Mouse (Mus musculus) embryonic facial prominence, embryonic 10.5 days (tissue): ENCODE data around the gene Opn4. TPM values are rescaled to one million over a fixed set of nuclear protein-coding genes. Genes with fewer than 3 reads are reported as not detected.

Experiments used
- DNase-seq: peaks from one replicate; pipeline ENCODE4 v3.0.0-alpha.2; 2017; ENCODE audit warnings: low spot score
- H3K27ac ChIP-seq: fragments of 300-500 bp; sonication (generic); replicated peaks from 2 replicates; pipeline ENCODE4 v1.5.1; 2016; ENCODE audit warnings: mild to moderate bottlenecking
- H3K27me3 ChIP-seq: fragments of 300-500 bp; sonication (generic); replicated peaks from 2 replicates; pipeline ENCODE4 v1.6.1; 2016; ENCODE audit warnings: low read depth, mild to moderate bottlenecking; ENCODE audit not compliant: poor library complexity, severe bottlenecking
- H3K36me3 ChIP-seq: fragments of 300-500 bp; sonication (generic); replicated peaks from 2 replicates; pipeline ENCODE4 v1.6.1; 2016; ENCODE audit warnings: mild to moderate bottlenecking, moderate library complexity
- H3K4me1 ChIP-seq: fragments of 300-500 bp; sonication (generic); 2 replicates; pipeline ENCODE4 v1.6.1; 2016
- H3K4me3 ChIP-seq: fragments of 300-500 bp; sonication (generic); 2 replicates; pipeline ENCODE4 v1.5.1; 2016; ENCODE audit warnings: mild to moderate bottlenecking, moderate library complexity
- H3K9me3 ChIP-seq: fragments of 300-500 bp; sonication (generic); 2 replicates; pipeline ENCODE4 v1.6.1; 2016; ENCODE audit warnings: mild to moderate bottlenecking
- WGBS: fragments of 180-500 bp; shearing (Covaris S2); methylation state at CpG from one replicate; pipeline ENCODE4 v1.1.7; 2016; 5-methylcytosine and 5-hydroxymethylcytosine counted together
- polyA plus RNA-seq: library from polyadenylated mRNA; unstranded; fragments of >200 nt; fragmentation: Nextera tagmentation; extraction: Ambion mirVana; gene quantifications from 2 replicates; pipeline ENCODE4 v1.2.1, GENCODE M21; 2016

Gene Opn4
- polyA plus RNA-seq, 1 experiment from 2014 or later, result 0.27 TPM

DNA sequence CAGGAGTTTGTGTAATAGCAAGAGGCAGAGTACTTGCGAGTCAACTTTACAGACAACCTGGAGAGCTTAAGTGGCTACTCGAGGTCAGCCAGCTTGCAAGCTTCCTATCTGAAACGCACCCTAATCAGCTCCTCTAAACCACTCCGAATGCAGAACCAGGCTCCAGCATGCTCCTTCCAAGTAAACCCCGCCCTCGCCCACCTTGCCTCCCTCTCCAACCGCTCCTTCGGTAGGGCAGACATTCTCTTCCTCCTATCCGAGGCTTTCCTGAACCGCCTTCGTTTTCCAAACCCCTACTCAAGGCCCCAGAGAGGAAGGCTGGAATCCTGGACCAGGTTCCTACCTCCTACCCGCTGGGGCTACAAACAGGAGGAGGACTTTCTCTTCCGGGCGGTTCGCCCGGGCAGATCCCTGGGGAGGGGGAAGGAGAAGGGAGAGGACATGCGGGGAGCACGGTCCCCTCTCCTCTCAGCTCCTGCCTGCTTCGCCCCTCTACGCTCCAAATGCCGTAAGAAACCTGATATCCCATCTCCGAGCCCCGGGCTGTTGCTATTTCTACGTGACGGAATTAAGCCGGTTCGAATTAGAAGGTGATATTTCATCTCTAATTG, 51.4 kb downstream of the Opn4 start:
- Histone ChIP-seq H3K27me3 (peaks cover 54% of the 10 kb centered on the region), H3K36me3 (no peaks in the 10 kb centered on the region), H3K4me1 (peaks cover 17% of the 10 kb centered on the region), H3K9me3 (no peaks in the 10 kb centered on the region), H3K27ac (peak overlapping the region; percentile 88), H3K4me3 (peak overlapping the region; percentile 86)
- WGBS, result under 1% methylated on average over 27 of the region's 27 CpGs
- peak; percentile 75 for DNase-seq

DNA sequence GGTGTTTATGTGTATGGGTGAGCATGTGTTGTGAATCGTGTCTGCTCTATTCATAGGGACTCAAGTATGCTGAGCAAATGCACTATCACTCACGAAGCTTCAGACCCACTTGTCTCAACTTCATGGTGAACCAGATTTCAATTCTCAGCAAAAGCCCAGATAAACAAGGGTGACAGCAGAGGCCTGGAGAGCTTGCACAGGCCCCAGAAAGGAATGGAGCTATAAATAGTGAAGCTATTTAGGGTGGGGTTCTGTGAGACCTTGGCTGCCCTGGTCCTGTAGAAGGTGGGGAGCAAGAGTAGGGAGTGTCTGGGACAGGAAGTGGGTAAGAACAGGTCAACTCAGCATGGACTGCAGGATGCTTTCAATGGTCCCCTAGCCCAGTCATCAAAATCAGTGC, 55.4 kb downstream of the Opn4 start:
- peaks cover 56% of the 10 kb centered on the region for H3K27me3 ChIP-seq
- H3K4me1 ChIP-seq, result peaks cover 21% of the 10 kb centered on the region
- no peak for DNase-seq
- H3K36me3 ChIP-seq, result no peaks in the 10 kb centered on the region
- no peak overlapping the region for H3K4me3 ChIP-seq
- 81% methylated on average over 2 of the region's 2 CpGs for WGBS
- no peaks in the 10 kb centered on the region for H3K9me3 ChIP-seq
- no peak overlapping the region for H3K27ac ChIP-seq

DNA sequence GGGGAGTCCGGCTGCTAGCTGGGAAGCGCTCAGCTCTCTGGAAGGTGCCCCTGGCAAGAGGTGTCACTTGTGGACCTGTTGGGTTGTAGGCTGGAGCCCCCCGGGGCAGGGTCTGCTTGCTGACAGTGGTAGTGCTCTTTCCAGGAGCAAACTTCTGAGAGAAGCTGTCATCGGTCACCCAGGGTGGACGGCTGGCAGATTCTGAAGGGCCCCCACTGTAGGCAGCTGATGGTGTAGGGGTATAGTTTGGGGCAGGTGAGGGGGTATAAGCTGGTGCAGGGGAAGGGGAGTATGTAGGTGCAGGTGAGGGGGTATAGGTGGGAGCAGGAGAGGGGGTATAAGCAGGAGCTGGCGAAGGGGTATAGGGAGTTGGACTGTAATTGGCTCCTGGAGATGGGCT, 55.9 kb downstream of the Opn4 start:
- no peaks in the 10 kb centered on the region for H3K9me3 ChIP-seq
- H3K36me3 ChIP-seq, result no peaks in the 10 kb centered on the region
- no peak overlapping the region for H3K27ac ChIP-seq
- no peak for DNase-seq
- H3K4me3 ChIP-seq, result no peak overlapping the region
- peaks cover 56% of the 10 kb centered on the region for H3K27me3 ChIP-seq
- peaks cover 16% of the 10 kb centered on the region for H3K4me1 ChIP-seq
- 80% methylated on average over 6 of the region's 6 CpGs for WGBS

DNA sequence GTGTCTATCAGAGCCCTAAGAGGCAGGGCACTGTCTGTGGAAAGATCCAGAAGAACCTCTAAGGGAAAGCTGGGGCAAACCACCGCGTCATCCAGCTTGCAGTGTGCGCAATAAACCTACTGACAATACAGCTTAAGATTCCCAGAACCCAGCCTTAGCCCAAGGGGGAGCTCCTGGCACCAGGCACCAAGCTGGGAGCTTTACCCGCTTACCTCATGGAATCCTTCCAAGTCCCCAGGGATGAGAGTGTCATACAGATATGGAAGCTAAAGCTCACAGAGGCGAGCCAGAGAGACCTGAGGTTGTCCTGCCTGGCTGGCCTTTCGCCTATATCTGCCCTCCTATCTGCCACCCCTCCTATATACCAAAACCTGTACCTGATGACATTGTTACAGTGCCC, 56.3 kb downstream of the Opn4 start:
- 76% methylated on average over 6 of the region's 6 CpGs for WGBS
- H3K27me3 ChIP-seq, result peaks cover 56% of the 10 kb centered on the region
- no peaks in the 10 kb centered on the region for H3K36me3 ChIP-seq
- H3K4me3 ChIP-seq, result no peak overlapping the region
- H3K4me1 ChIP-seq, result peaks cover 15% of the 10 kb centered on the region
- no peak for DNase-seq
- H3K27ac ChIP-seq, result no peak overlapping the region
- no peaks in the 10 kb centered on the region for H3K9me3 ChIP-seq

DNA sequence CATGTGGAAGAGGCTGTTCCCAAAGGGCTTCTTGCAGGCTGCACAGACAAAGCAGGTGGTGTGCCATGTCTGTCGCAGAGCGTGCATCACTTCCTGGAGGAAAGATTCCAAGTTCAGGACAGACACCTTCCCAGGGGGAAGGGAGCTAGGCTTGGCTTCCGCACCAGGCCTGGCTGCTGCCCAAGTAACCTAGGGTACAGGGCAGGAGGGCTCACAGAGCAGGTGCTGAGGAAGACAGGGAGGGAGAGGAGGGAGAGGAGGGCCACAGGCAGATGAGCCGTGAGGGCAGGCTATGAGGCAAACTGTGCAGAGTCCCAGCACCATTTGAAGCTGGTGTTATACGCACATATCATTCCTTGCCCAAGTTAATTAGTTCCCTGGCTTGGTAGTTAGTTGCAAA, 58.0 kb downstream of the Opn4 start:
- no peaks in the 10 kb centered on the region for H3K9me3 ChIP-seq
- no peak for DNase-seq
- peaks cover 45% of the 10 kb centered on the region for H3K27me3 ChIP-seq
- H3K36me3 ChIP-seq, result no peaks in the 10 kb centered on the region
- no peak overlapping the region for H3K4me3 ChIP-seq
- 90% methylated on average over 5 of the region's 5 CpGs for WGBS
- H3K27ac ChIP-seq, result no peak overlapping the region
- peaks cover 6% of the 10 kb centered on the region; the same call in 1 of the 2 replicates for H3K4me1 ChIP-seq

DNA sequence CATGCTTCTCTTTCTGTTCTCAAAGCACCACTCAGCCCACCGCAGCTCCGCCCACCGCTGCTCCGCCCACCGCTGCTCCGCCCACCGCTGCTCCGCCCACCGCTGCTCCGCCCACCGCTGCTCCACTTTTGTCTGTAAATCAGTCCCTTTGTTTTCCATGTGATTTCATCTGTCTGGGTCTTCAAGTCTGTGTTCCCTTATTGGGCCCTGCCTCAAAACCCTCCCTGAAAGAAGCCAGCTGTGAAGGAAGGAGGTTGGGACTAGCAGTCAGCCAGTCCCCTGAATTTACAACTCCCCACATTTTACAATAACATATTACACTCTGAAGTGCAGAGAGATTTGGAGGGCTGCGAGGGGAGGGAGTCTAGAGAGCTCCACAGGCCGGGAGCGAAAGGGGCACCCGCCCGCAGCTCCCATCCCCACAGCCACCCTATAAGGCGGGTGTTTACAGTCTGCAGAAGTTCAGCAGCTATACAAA, 59.2 kb downstream of the Opn4 start:
- Histone ChIP-seq H3K9me3 (no peaks in the 10 kb centered on the region), H3K36me3 (no peaks in the 10 kb centered on the region), H3K27ac (peak overlapping the region; percentile 72), H3K4me1 (peaks cover 6% of the 10 kb centered on the region; the same call in 1 of the 2 replicates), H3K27me3 (peaks cover 40% of the 10 kb centered on the region), H3K4me3 (peak overlapping the region; percentile 36)
- 7% methylated on average over 17 of the region's 17 CpGs for WGBS
- peak; percentile 50 for DNase-seq

Other genes starting within 250 kb of the Opn4 start
- not detected in 2 replicates for gene Fam25c, start 244.7 kb downstream of the Opn4 start, polyA plus RNA-seq
- gene Sncg, start 225.4 kb downstream of the Opn4 start, polyA plus RNA-seq, result 21.9 and 44.5 TPM in 2 replicates
- 6.4 and 7.8 TPM in 2 replicates for gene Mmrn2, start 224.7 kb downstream of the Opn4 start, polyA plus RNA-seq
- 50.7 and 52.8 TPM in 2 replicates for gene Bmpr1a, start 96.8 kb downstream of the Opn4 start, polyA plus RNA-seq
- gene 9230112D13Rik, start 77.3 kb downstream of the Opn4 start, polyA plus RNA-seq, result not detected in 2 replicates
- 0.59 TPM in 1 of 2 replicates, not detected in the other for gene Ldb3, start 11.5 kb downstream of the Opn4 start, polyA plus RNA-seq
- gene Wapl, start 73.8 kb upstream of the Opn4 start, polyA plus RNA-seq, result 26.9 and 27.2 TPM in 2 replicates
- gene Grid1, start 220.0 kb upstream of the Opn4 start, polyA plus RNA-seq, result 0.20 and 0.31 TPM in 2 replicates